Comparison of ENCODE assay signal across 19 mouse cellular contexts in the genomic region with DNA sequence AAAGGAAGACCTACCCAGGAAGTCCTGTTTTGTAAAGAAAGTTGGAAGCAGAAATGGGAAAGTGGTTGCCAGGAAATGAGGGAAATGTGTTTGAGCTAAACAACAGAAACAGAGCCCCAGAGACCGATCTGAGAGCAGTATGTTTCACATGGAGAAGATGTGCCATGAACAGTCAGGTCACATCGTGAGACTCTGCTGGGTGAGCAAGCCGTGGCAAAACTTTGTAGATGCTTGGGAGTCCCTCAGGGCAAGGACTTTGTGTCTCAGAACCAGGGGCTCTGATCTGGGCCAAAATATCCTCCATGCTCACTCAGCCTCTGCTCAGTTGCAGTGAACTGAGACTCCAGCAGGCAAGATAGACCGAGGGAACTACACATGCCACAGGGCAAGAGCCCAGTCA. TPM values are rescaled to one million over a fixed set of nuclear protein-coding genes. Genes with fewer than 3 reads are reported as not detected.
"Had no signal": no experiment of that assay in that cellular context is flagged by ENCODE, and none has a peak within 500 bp of the region (broad histone marks: within the 10 kb centered on the region; RNA-seq: fewer than 3 reads in every experiment).

No protein-coding gene starts in this region.

- DNase-seq: lung, embryonic 14.5 days; lung, postnatal 10 days; lung, postnatal 4 days; midbrain, embryonic 14.5 days; retina, postnatal 1 day; right cerebral cortex, adult 18-20 months; right cerebral cortex, postnatal 25 days; right cerebral cortex, postnatal 4 days; spleen, adult 18-20 months; thymus, adult 18-20 months; thymus, postnatal 14 days; thymus, postnatal 36 days had no signal

- H3K27me3 ChIP-seq: neural tube, embryonic 13.5 days; neural tube, embryonic 15.5 days had no signal

- H3K27ac ChIP-seq: midbrain, embryonic 10.5 days; midbrain, embryonic 12.5 days; neural tube, embryonic 13.5 days; neural tube, embryonic 15.5 days had no signal

- H3K4me2 ChIP-seq: lung, embryonic 14.5 days; midbrain, embryonic 12.5 days; neural tube, embryonic 13.5 days; neural tube, embryonic 15.5 days had no signal

- H3K9me3 ChIP-seq: midbrain, embryonic 10.5 days; midbrain, embryonic 12.5 days; neural tube, embryonic 13.5 days; neural tube, embryonic 15.5 days had no signal

- H3K4me3 ChIP-seq: midbrain, embryonic 10.5 days; midbrain, embryonic 12.5 days; myocyte; neural tube, embryonic 13.5 days; neural tube, embryonic 15.5 days had no signal

- ATAC-seq: midbrain, embryonic 16.5 days had no signal

- H3K4me1 ChIP-seq: midbrain, embryonic 12.5 days; neural tube, embryonic 13.5 days; neural tube, embryonic 15.5 days had no signal

- H3K36me3 ChIP-seq: midbrain, embryonic 10.5 days; midbrain, embryonic 12.5 days; neural tube, embryonic 13.5 days; neural tube, embryonic 15.5 days had no signal

- H3K9ac ChIP-seq: lung, embryonic 14.5 days; midbrain, embryonic 12.5 days; neural tube, embryonic 13.5 days; neural tube, embryonic 15.5 days had no signal

RNA-seq across cellular contexts. Expression of a gene that starts 15.9 kb away (rescaled TPM):
- total RNA-seq: megakaryocyte-erythroid progenitor cell, adult 5-6 weeks had no signal
